Mouse (Mus musculus) kidney, adult 2 months (tissue): ENCODE data around the gene Adar.

Experiments
- CTCF ChIP-seq: fragments of 200-500 bp; conservative IDR thresholded peaks from 2 replicates; pipeline ENCODE4 v1.5.1; 2011; ENCODE audit warnings: low read depth, mild to moderate bottlenecking, control low read depth, low read length, moderate library complexity, mixed read lengths; ENCODE audit not compliant: insufficient read depth, insufficient read length
- POLR2A ChIP-seq: fragments of 200-500 bp; IDR thresholded peaks from one replicate; pipeline ENCODE4 v1.6.1; 2011; ENCODE audit warnings: low read depth, low read length, control low read depth

DNA sequence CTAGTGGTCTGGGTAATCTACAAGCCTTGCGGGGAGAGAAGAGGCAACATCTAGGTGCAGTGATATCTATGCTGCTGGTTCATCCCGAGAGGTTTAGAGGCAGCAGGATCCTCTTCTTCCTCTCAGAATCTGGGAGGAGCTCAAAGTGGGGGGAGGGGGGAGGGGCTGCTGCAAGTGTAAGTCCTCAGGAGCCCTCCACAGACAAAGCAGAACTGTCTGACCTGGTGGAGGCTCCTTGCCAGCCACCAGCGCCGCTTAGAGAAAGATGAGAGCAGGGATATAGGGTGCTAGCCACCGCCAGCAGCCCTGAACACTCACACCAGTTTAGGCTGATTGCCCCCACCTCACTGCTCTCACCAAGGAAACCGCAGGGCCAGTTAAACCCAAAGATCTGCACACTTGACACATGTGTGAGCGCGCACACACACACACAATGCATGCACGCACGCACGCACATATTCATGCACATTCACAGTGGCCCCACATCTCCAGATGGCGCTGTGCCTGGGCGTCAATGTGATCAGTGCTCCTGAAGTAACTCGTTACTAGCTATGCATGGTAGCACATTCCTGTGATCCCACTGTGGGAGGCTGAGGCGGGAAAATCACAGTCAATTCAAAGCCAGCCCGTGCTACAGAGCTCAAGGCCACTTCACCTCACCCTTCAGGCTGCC lies 74.0 kb downstream of the Adar start:
- TF ChIP-seq CTCF (no peak), POLR2A (no peak)
